Mouse (Mus musculus): Measurements from ENCODE around the gene Shld2.

DNA sequence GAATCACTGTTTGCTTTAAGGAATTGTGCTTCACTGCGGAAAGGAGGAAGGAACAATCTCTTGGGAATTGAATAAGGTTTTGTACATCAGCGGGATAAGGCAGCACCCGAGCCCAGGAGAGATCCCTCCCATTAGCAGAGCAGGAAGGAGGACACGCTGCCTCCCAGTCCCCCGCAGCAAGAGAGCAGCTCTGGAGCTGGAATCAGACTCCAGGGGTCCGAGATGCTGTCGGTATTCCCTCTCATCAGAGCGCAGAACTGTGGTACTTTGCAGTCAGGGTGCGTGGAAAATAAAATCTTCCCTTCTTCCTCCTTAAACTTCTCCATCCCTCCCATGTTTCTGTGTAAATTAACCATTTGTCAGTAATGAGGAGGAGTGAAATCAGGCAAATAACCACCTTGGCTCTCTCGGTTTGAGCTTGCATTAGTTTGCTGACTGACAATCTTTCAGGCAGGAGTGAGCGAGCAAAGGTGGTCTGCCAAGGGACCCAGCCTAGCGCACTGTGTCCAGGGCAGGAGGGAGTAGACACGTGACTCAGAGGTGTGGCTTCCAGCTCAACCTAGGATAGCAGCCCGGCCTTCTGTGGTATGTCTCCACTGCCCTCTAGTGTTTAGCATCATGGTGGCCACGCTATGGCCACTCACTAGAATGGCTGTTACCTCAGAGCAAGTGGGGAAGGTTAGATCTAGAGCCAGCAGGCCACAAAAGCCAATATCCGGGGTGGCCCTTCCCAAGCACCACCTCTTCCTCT lies 75.5 kb downstream of the Shld2 start:
- TF ChIP-seq CTCF (IDR thresholded peaks at IDR 0.05; ENCODE audit: control insufficient read depth, insufficient read depth, insufficient read length) (peak; percentile 75), MAX (IDR thresholded peaks at IDR 0.05) (peak; percentile 25), MYOD1 (IDR thresholded peaks at IDR 0.05; ENCODE audit: control insufficient read depth, insufficient read length, low read depth) (no peak), USF1 (IDR thresholded peaks at IDR 0.05; ENCODE audit: low read depth) (peak; percentile 97), MYOG (IDR thresholded peaks at IDR 0.05; ENCODE audit: control insufficient read depth, extremely low read depth, insufficient read length) (no peak), CEBPB (IDR thresholded peaks at IDR 0.05; ENCODE audit: low read depth) (no peak), FOSL1 (IDR thresholded peaks at IDR 0.05; ENCODE audit: insufficient read depth, low read length, poor library complexity, severe bottlenecking) (no peak)
